14 mouse cellular contexts compared by ENCODE assay signal in the genomic region with DNA sequence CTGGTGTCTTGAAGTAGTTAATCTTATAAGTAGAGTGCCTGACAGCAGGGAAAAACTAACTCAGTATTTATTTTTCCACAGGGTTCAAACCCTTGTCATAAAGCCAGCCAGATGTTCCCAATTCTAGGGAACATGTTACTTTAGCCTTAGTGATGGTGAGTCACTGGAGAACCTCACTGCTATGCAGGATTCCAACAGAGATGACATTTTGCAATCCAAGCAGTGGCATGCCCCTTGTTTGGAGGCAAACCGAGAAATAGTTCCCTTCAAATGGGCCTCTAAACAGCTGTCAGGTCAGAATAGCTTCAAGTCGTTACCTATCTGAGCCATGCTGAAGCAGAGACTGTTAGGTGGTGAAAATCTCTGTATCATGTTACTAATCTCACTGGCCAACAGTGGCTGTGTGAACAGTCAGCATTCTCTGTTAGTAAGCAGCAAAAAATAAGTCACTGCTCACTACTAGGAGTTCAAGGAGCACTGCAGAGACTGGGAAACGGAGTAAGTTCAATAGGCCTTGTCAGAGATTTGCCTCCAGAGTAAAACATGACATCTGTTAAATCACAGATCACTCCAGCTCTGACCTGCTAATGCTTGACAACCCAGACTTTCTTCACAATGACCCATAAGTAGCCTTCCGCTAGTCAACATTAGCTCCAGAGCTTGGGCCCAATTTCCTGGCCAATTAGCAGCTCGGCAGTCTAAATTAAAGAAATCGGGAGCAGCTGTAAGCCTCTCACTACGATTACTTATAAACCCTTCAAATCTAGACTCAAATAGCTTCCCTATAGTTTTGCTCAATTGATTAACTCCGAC.
DNase-seq lines count a peak whose midpoint lies in the region; ATAC-seq lines count a peak whose summit lies in the region.
"Had no signal": no experiment of that assay in that cellular context is flagged by ENCODE, and none has a peak within 500 bp of the region (broad histone marks: within the 10 kb centered on the region; RNA-seq: fewer than 3 reads in every experiment).

No protein-coding gene starts in this region.

- H3K4me3 ChIP-seq in embryonic facial prominence, embryonic 15.5 days (replicated peaks): no peak overlapping the region
- no peak overlapping the region for H3K4me3 ChIP-seq in limb, embryonic 11.5 days (ENCODE audit: low read depth, low read length)
- H3K4me3 ChIP-seq: heart, embryonic 10.5 days; hindbrain, embryonic 10.5 days had no signal

- H3K36me3 ChIP-seq in embryonic facial prominence, embryonic 15.5 days: no peaks in the 10 kb centered on the region
- no peaks in the 10 kb centered on the region for H3K36me3 ChIP-seq in limb, embryonic 11.5 days (ENCODE audit: control insufficient read depth, insufficient read depth, low read length)
- H3K36me3 ChIP-seq: heart, embryonic 10.5 days; hindbrain, embryonic 10.5 days had no signal

- no peaks in the 10 kb centered on the region for H3K9me3 ChIP-seq in embryonic facial prominence, embryonic 15.5 days (replicated peaks)
- H3K9me3 ChIP-seq in limb, embryonic 11.5 days (ENCODE audit: control insufficient read depth, low read length): no peaks in the 10 kb centered on the region
- H3K9me3 ChIP-seq: heart, embryonic 10.5 days; hindbrain, embryonic 10.5 days had no signal

- no peak overlapping the region for H3K9ac ChIP-seq in embryonic facial prominence, embryonic 15.5 days
- no peak overlapping the region for H3K9ac ChIP-seq in limb, embryonic 11.5 days (ENCODE audit: low read length)
- H3K9ac ChIP-seq: liver, embryonic 14.5 days had no signal

- H3K27me3 ChIP-seq in embryonic facial prominence, embryonic 15.5 days: peaks cover 6% of the 10 kb centered on the region; the same call in 1 of the 2 replicates
- no peaks in the 10 kb centered on the region for H3K27me3 ChIP-seq in limb, embryonic 11.5 days (ENCODE audit: control insufficient read depth, insufficient read depth, low read length)

- intact Hi-C loops in gastrocnemius, postnatal 14 days (cut with DNase I; ENCODE audit: low total_unique reads): no loop called here

- peak; percentile 37 for DNase-seq in gastrocnemius, adult 18-20 months (ENCODE audit: low spot score)
- DNase-seq in gastrocnemius, postnatal 14 days: no peak
- DNase-seq in NIH3T3 (ENCODE audit: low read depth): peak; percentile 59
- DNase-seq in limb, embryonic 11.5 days (ENCODE audit: low spot score): peak; percentile 44
- no peak for DNase-seq in B cell, adult 2 months
- DNase-seq in T-cell, adult 2 months (ENCODE audit: low spot score): no peak
- DNase-seq in heart, adult 9 months (ENCODE audit: low spot score in 2 of 2): no peak
- DNase-seq: cerebellum, postnatal 10 days; thymus, adult 18-20 months had no signal

- 0 out of 2 replicates have a peak, but pooled peaks have one; percentile 29 for ATAC-seq in embryonic facial prominence, embryonic 15.5 days (ENCODE audit: insufficient number of reproducible peaks, low FRiP score, low TSS enrichment, low read depth)
- peak; percentile 76 for ATAC-seq in limb, embryonic 11.5 days (ENCODE audit: insufficient number of reproducible peaks, low FRiP score, low TSS enrichment, low read depth)
- ATAC-seq: intestine, postnatal 0 days had no signal

- no peak overlapping the region for H3K4me2 ChIP-seq in embryonic facial prominence, embryonic 15.5 days (replicated peaks)
- no peak overlapping the region for H3K4me2 ChIP-seq in limb, embryonic 11.5 days (ENCODE audit: low read depth, severe bottlenecking)

- 33% methylated on average over 8 of the region's 8 CpGs for WGBS in embryonic facial prominence, embryonic 15.5 days
- 13% methylated on average over 8 of the region's 8 CpGs for WGBS in limb, embryonic 11.5 days

- H3K27ac ChIP-seq in embryonic facial prominence, embryonic 15.5 days (replicated peaks): no peak overlapping the region
- H3K27ac ChIP-seq in limb, embryonic 11.5 days (replicated peaks; ENCODE audit: low read depth, low read length): no peak overlapping the region
- H3K27ac ChIP-seq: heart, embryonic 10.5 days; hindbrain, embryonic 10.5 days; liver, embryonic 14.5 days had no signal

- H3K4me1 ChIP-seq in embryonic facial prominence, embryonic 15.5 days: 0 out of 2 replicates have a peak, but pooled peaks cover 7% of the 10 kb centered on the region
- H3K4me1 ChIP-seq in limb, embryonic 11.5 days (ENCODE audit: control insufficient read depth, insufficient read depth, low read length): peaks cover 10% of the 10 kb centered on the region; the same call in 1 of the 2 replicates

Comparison
In these comparisons a context has a peak if more than half of its experiments do, and no peak if none do; other contexts are left out.
1. DNase-seq: peak in gastrocnemius, adult 18-20 months (single experiment), NIH3T3 (single experiment) and limb, embryonic 11.5 days (single experiment); none in gastrocnemius, postnatal 14 days (single experiment), B cell, adult 2 months (0 of 2), T-cell, adult 2 months (single experiment) and heart, adult 9 months (0 of 2).